11 mouse cellular contexts compared by ENCODE assay signal in the genomic region with DNA sequence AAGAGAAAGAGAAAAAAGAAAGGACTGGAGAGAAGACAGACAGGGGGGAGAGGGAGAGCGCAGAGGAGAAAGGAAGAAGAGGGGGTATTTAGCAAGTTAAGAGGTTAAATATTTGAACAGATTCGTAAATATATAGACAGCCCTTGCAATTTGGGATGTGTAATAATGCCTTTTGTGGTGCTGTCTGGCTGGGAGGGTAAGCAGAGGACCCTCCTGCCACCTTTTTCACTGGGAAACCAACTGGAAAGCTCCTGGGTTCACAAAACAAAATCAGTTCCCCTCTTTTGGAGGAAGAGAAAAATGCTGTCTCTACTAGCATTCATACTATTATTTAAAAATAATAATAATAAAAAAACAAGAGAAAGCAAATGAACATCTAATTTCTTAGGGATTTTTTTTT.
DNase-seq lines count a peak whose midpoint lies in the region; ATAC-seq and TF ChIP-seq lines count a peak whose summit lies in the region.
"Had no signal": no experiment of that assay in that cellular context is flagged by ENCODE, and none has a peak within 500 bp of the region (broad histone marks: within the 10 kb centered on the region; RNA-seq: fewer than 3 reads in every experiment).

No protein-coding gene starts in this region.

- TF ChIP-seq CTCF in cerebellum, adult 2 months (IDR thresholded peaks at IDR 0.05; ENCODE audit: borderline replicate concordance, insufficient read depth, low read depth, low read length), result no peak

- DNase-seq in cerebellum, adult 2 months, result no peak
- no peak for DNase-seq in cerebellum, adult 11-12 months
- DNase-seq in neural tube, embryonic 11.5 days (ENCODE audit: low spot score), result no peak
- no peak for DNase-seq in neural tube, embryonic 10.5 days (ENCODE audit: extremely low spot score, low spot score)
- DNase-seq in midbrain, embryonic 14.5 days, result peak; percentile 35
- DNase-seq in thymus, postnatal 36 days, result no peak
- no peak for DNase-seq in gastrocnemius, adult 8-10 months (ENCODE audit: low spot score in 2 of 2)
- DNase-seq in urinary bladder, adult 18-20 months (ENCODE audit: low spot score in 2 of 2), result no peak
- DNase-seq: lung, adult 2 months had no signal

- peak overlapping the region; percentile 84 for H3K27ac ChIP-seq in cerebellum, adult 2 months (ENCODE audit: insufficient read depth, low read length)
- H3K27ac ChIP-seq in neural tube, embryonic 11.5 days (ENCODE audit: low read depth, low read length), result peak overlapping the region; percentile 95
- peak overlapping the region; percentile 99 for H3K27ac ChIP-seq in midbrain, embryonic 14.5 days (replicated peaks; ENCODE audit: low read depth, low read length)
- H3K27ac ChIP-seq: limb, embryonic 10.5 days had no signal

- no peak for ATAC-seq in neural tube, embryonic 11.5 days (ENCODE audit: insufficient read depth, low FRiP score, low TSS enrichment)
- ATAC-seq in midbrain, embryonic 14.5 days (ENCODE audit: low FRiP score, low TSS enrichment), result no peak
- ATAC-seq: inflammation-experienced regulatory T-cells, adult 6 months had no signal

- no peaks in the 10 kb centered on the region for H3K36me3 ChIP-seq in neural tube, embryonic 11.5 days (ENCODE audit: control insufficient read depth, insufficient read depth, low read length)
- no peaks in the 10 kb centered on the region for H3K36me3 ChIP-seq in midbrain, embryonic 14.5 days (ENCODE audit: control insufficient read depth, insufficient read depth, low read length)
- H3K36me3 ChIP-seq: limb, embryonic 10.5 days had no signal

- H3K4me2 ChIP-seq in neural tube, embryonic 11.5 days (ENCODE audit: low read depth), result peak overlapping the region; percentile 60
- peak overlapping the region; percentile 92 for H3K4me2 ChIP-seq in midbrain, embryonic 14.5 days (ENCODE audit: low read length)

- WGBS in cerebellum, adult 2 months, result 19% methylated on average over 2 of the region's 2 CpGs
- 0% methylated on average over 2 of the region's 2 CpGs for WGBS in neural tube, embryonic 11.5 days
- WGBS in midbrain, embryonic 14.5 days, result 2% methylated on average over 2 of the region's 2 CpGs

- peak overlapping the region; percentile 71 for H3K9ac ChIP-seq in neural tube, embryonic 11.5 days (ENCODE audit: low read length)
- peak overlapping the region; percentile 78 for H3K9ac ChIP-seq in midbrain, embryonic 14.5 days (replicated peaks; ENCODE audit: low read length)

- no peak overlapping the region for H3K4me3 ChIP-seq in cerebellum, adult 2 months (replicated peaks; ENCODE audit: insufficient read depth, low read depth, low read length)
- H3K4me3 ChIP-seq in neural tube, embryonic 11.5 days (ENCODE audit: low read depth, low read length), result 0 out of 2 replicates have a peak overlapping the region, but pooled peaks have one; percentile 25
- H3K4me3 ChIP-seq in midbrain, embryonic 14.5 days (replicated peaks; ENCODE audit: low read depth, low read length), result peak overlapping the region; percentile 27

- no peaks in the 10 kb centered on the region for H3K9me3 ChIP-seq in neural tube, embryonic 11.5 days (ENCODE audit: control insufficient read depth, low read length)
- no peaks in the 10 kb centered on the region for H3K9me3 ChIP-seq in midbrain, embryonic 14.5 days (ENCODE audit: control insufficient read depth, low read length)
- H3K9me3 ChIP-seq: limb, embryonic 10.5 days had no signal

- no peaks in the 10 kb centered on the region for H3K27me3 ChIP-seq in cerebellum, adult 2 months (ENCODE audit: control insufficient read depth, insufficient read depth, low read length)
- peaks cover 13% of the 10 kb centered on the region for H3K27me3 ChIP-seq in neural tube, embryonic 11.5 days (ENCODE audit: control insufficient read depth, insufficient read depth, low read length)
- 0 out of 2 replicates have a peak, but pooled peaks cover 3% of the 10 kb centered on the region for H3K27me3 ChIP-seq in midbrain, embryonic 14.5 days (ENCODE audit: control insufficient read depth, insufficient read depth, low read length)

- peaks cover 14% of the 10 kb centered on the region; the same call in 1 of the 2 replicates for H3K4me1 ChIP-seq in cerebellum, adult 2 months (ENCODE audit: control insufficient read depth, insufficient read depth, low read length)
- peaks cover 16% of the 10 kb centered on the region; the same call in 1 of the 2 replicates for H3K4me1 ChIP-seq in neural tube, embryonic 11.5 days (ENCODE audit: control insufficient read depth, insufficient read depth, low read length)
- H3K4me1 ChIP-seq in midbrain, embryonic 14.5 days (ENCODE audit: control insufficient read depth, insufficient read depth, low read length), result peaks cover 36% of the 10 kb centered on the region

- TF ChIP-seq POLR2A in cerebellum, adult 2 months (IDR thresholded peaks at IDR 0.05; ENCODE audit: borderline replicate concordance, insufficient read depth, low read length), result no peak
